Mouse (Mus musculus) liver, adult 2 months (tissue): ENCODE measurements at regions not wholly inside any gene's neighbourhood (a gene's known extent, or its start where the extent isn't known, plus 50 kb on each side); places are given as distances from the start of the nearest gene placed in this dataset.

ENCODE experiments used
- CTCF ChIP-seq: fragments of 200-500 bp; IDR thresholded peaks from 2 replicates; pipeline ENCODE4 v1.5.1; 2011; ENCODE audit warnings: low read depth, low read length, control low read depth
- POLR2A ChIP-seq: fragments of 200-500 bp; IDR thresholded peaks from 2 replicates; pipeline ENCODE4 v1.6.1; 2011; ENCODE audit warnings: low read length, control low read depth; ENCODE audit not compliant: insufficient read depth; ENCODE audit errors: extremely low read depth

- TF ChIP-seq CTCF: no peak
- TF ChIP-seq POLR2A: no peak
Observed at GRCm38 (mm10) chr12:9357856-9358255, 212.1 kb upstream of the Osr1 start.
